Mouse (Mus musculus) lung, adult 2 months (tissue): Measurements from ENCODE around the gene Fam19a5.

Experiments
- CTCF ChIP-seq: fragments of 200-500 bp; IDR thresholded peaks from 2 replicates; pipeline ENCODE4 v1.5.1; 2011; ENCODE audit warnings: mild to moderate bottlenecking, low read length, control low read depth; ENCODE audit not compliant: insufficient read depth
- POLR2A ChIP-seq: fragments of 200-500 bp; IDR thresholded peaks from 2 replicates; pipeline ENCODE4 v1.6.1; 2011; ENCODE audit warnings: low read depth, mild to moderate bottlenecking, control low read depth, low read length, borderline replicate concordance; ENCODE audit errors: extremely low read depth

- TF ChIP-seq CTCF, result no peak
- no peak for TF ChIP-seq POLR2A
These were observed 33.2 kb upstream of the Fam19a5 start for GRCm38 (mm10) chr15:87510886-87511285.
